Mouse (Mus musculus): Measurements from ENCODE around the gene Tmem63c.

GRCm38 (mm10) chr12:87107357-87107977 is 86.3 kb downstream of the Tmem63c start:
- no peak for TF ChIP-seq CTCF (IDR thresholded peaks at IDR 0.05; ENCODE audit: low read depth, low read length)
- TF ChIP-seq GATA1 (IDR thresholded peaks at IDR 0.05; ENCODE audit: borderline replicate concordance, low read length): no peak

Measured in G1E (cell line).